Mouse (Mus musculus) midbrain, embryonic 10.5 days (tissue): Measurements from ENCODE around the gene Cblc. TPM values are rescaled to one million over a fixed set of nuclear protein-coding genes. Genes with fewer than 3 reads are reported as not detected.
"Not testable (repeated sequence)": the region's sequence is repeated elsewhere in the genome, so short reads cannot be mapped to it uniquely, and the experiment has no call there.

Experiments used
- DNase-seq: peaks from one replicate; pipeline ENCODE4 v3.0.0-alpha.2; 2017; ENCODE audit warnings: low spot score
- H3K27ac ChIP-seq: fragments of 300-500 bp; sonication (generic); replicated peaks from 2 replicates; pipeline ENCODE4 v1.5.1; 2016; ENCODE audit warnings: mild to moderate bottlenecking
- H3K27me3 ChIP-seq: fragments of 300-500 bp; sonication (generic); 2 replicates; pipeline ENCODE4 v1.6.1; 2016; ENCODE audit warnings: low read depth, mild to moderate bottlenecking; ENCODE audit not compliant: poor library complexity, severe bottlenecking
- H3K36me3 ChIP-seq: fragments of 300-500 bp; sonication (generic); 2 replicates; pipeline ENCODE4 v1.6.1; 2016; ENCODE audit warnings: mild to moderate bottlenecking, moderate library complexity
- H3K4me1 ChIP-seq: fragments of 300-500 bp; sonication (generic); 2 replicates; pipeline ENCODE4 v1.6.1; 2016
- H3K4me3 ChIP-seq: fragments of 300-500 bp; sonication (generic); 2 replicates; pipeline ENCODE4 v1.5.1; 2016; ENCODE audit warnings: mild to moderate bottlenecking, moderate library complexity
- H3K9me3 ChIP-seq: fragments of 300-500 bp; sonication (generic); replicated peaks from 2 replicates; pipeline ENCODE4 v1.6.1; 2016; ENCODE audit warnings: mild to moderate bottlenecking
- WGBS: fragments of 180-500 bp; shearing (Covaris S2); methylation state at CpG from one replicate; pipeline ENCODE4 v1.1.7; 2016; 5-methylcytosine and 5-hydroxymethylcytosine counted together
- polyA plus RNA-seq: library from polyadenylated mRNA; unstranded; fragments of >200 nt; fragmentation: Nextera tagmentation; extraction: Ambion mirVana; gene quantifications from 2 replicates; pipeline ENCODE4 v1.2.1, GENCODE M21; 2016

Gene Cblc
- polyA plus RNA-seq, 1 experiment from 2014 or later: 0.62 TPM

- Histone ChIP-seq H3K27me3 (peaks cover 99% of the 10 kb centered on the region), H3K4me3 (peak overlapping the region; percentile 55), H3K9me3 (peaks cover 13% of the 10 kb centered on the region; the same call in 1 of the 2 replicates), H3K4me1 (peaks cover 34% of the 10 kb centered on the region), H3K27ac (peak overlapping the region; percentile 79), H3K36me3 (no peaks in the 10 kb centered on the region)
- no peak for DNase-seq
- 27% methylated on average over 17 of the region's 17 CpGs for WGBS
These were observed 19.0 kb upstream of the Cblc start for GRCm38 (mm10) chr7:19815296-19816223.

- no peak for DNase-seq
- H3K27me3 ChIP-seq: peaks cover 100% of the 10 kb centered on the region
- 84% methylated on average over 6 of the region's 6 CpGs for WGBS
- H3K9me3 ChIP-seq: peaks cover 4% of the 10 kb centered on the region; the same call in 1 of the 2 replicates
- no peak overlapping the region for H3K4me3 ChIP-seq
- H3K4me1 ChIP-seq: peaks cover 43% of the 10 kb centered on the region
- H3K27ac ChIP-seq: no peak overlapping the region
- no peaks in the 10 kb centered on the region for H3K36me3 ChIP-seq
These were observed 17.0 kb upstream of the Cblc start for GRCm38 (mm10) chr7:19813579-19814122.

GRCm38 (mm10) chr7:19813161-19813560, 16.6 kb upstream of the Cblc start:
- H3K27me3 ChIP-seq: peaks cover 100% of the 10 kb centered on the region
- H3K4me3 ChIP-seq: no peak overlapping the region
- H3K27ac ChIP-seq: no peak overlapping the region
- DNase-seq: no peak
- H3K4me1 ChIP-seq: peaks cover 44% of the 10 kb centered on the region
- 89% methylated on average over 4 of the region's 4 CpGs for WGBS
- no peaks in the 10 kb centered on the region for H3K36me3 ChIP-seq
- peaks cover 4% of the 10 kb centered on the region; the same call in 1 of the 2 replicates for H3K9me3 ChIP-seq

- no peaks in the 10 kb centered on the region for H3K36me3 ChIP-seq
- peak; percentile 50 for DNase-seq
- peak overlapping the region; percentile 36 for H3K4me3 ChIP-seq
- no peak overlapping the region for H3K27ac ChIP-seq
- peaks cover 25% of the 10 kb centered on the region for H3K4me1 ChIP-seq
- peaks cover 82% of the 10 kb centered on the region for H3K27me3 ChIP-seq
- 2% methylated on average over 22 of the region's 22 CpGs for WGBS
- peaks cover 4% of the 10 kb centered on the region; the same call in 1 of the 2 replicates for H3K9me3 ChIP-seq
These were observed 14.5 kb upstream of the Cblc start for GRCm38 (mm10) chr7:19811114-19811513.

GRCm38 (mm10) chr7:19809369-19809768, 12.8 kb upstream of the Cblc start:
- DNase-seq: peak; percentile 35
- 2% methylated on average over 27 of the region's 27 CpGs for WGBS
- peak overlapping the region; percentile 31 for H3K4me3 ChIP-seq
- peaks cover 17% of the 10 kb centered on the region for H3K4me1 ChIP-seq
- H3K27ac ChIP-seq: no peak overlapping the region
- H3K27me3 ChIP-seq: peaks cover 64% of the 10 kb centered on the region
- no peaks in the 10 kb centered on the region for H3K36me3 ChIP-seq
- H3K9me3 ChIP-seq: 0 out of 2 replicates have a peak, but pooled peaks cover 3% of the 10 kb centered on the region

- WGBS: 84% methylated on average over 8 of the region's 8 CpGs
- no peak for DNase-seq
- H3K27me3 ChIP-seq: peaks cover 35% of the 10 kb centered on the region
- no peaks in the 10 kb centered on the region for H3K36me3 ChIP-seq
- H3K9me3 ChIP-seq: 0 out of 2 replicates have a peak, but pooled peaks cover 3% of the 10 kb centered on the region
- H3K4me3 ChIP-seq: no peak overlapping the region
- H3K27ac ChIP-seq: no peak overlapping the region
- peaks cover 17% of the 10 kb centered on the region for H3K4me1 ChIP-seq
These were observed 9.9 kb upstream of the Cblc start for GRCm38 (mm10) chr7:19806356-19806969.

- 0 out of 2 replicates have a peak, but pooled peaks cover 3% of the 10 kb centered on the region for H3K9me3 ChIP-seq
- peaks cover under 1% of the 10 kb centered on the region for H3K27me3 ChIP-seq
- peak; percentile 70 for DNase-seq
- H3K27ac ChIP-seq: no peak overlapping the region
- 22% methylated on average over 7 of the region's 7 CpGs for WGBS
- H3K4me1 ChIP-seq: no peaks in the 10 kb centered on the region
- no peaks in the 10 kb centered on the region for H3K36me3 ChIP-seq
- no peak overlapping the region for H3K4me3 ChIP-seq
These were observed 6.4 kb upstream of the Cblc start for GRCm38 (mm10) chr7:19802995-19803394.

- Histone ChIP-seq H3K4me1 (peaks cover 5% of the 10 kb centered on the region), H3K27me3 (peaks cover 20% of the 10 kb centered on the region), H3K9me3 (0 out of 2 replicates have a peak, but pooled peaks cover 3% of the 10 kb centered on the region), H3K36me3 (no peaks in the 10 kb centered on the region), H3K4me3 (no peak overlapping the region), H3K27ac (no peak overlapping the region)
- 30% methylated on average over 2 of the region's 2 CpGs for WGBS
- DNase-seq: peak; percentile 41
These were observed 4.2 kb upstream of the Cblc start for GRCm38 (mm10) chr7:19800764-19801163.

GRCm38 (mm10) chr7:19796254-19796653, 355 bp downstream of the Cblc start:
- Histone ChIP-seq H3K4me3 (no peak overlapping the region), H3K36me3 (no peaks in the 10 kb centered on the region), H3K9me3 (no peaks in the 10 kb centered on the region), H3K27me3 (peaks cover 33% of the 10 kb centered on the region), H3K4me1 (peaks cover 5% of the 10 kb centered on the region), H3K27ac (no peak overlapping the region)
- WGBS: 9% methylated on average over 18 of the region's 18 CpGs
- no peak for DNase-seq

- no peak for DNase-seq
- peaks cover 5% of the 10 kb centered on the region for H3K4me1 ChIP-seq
- H3K27me3 ChIP-seq: peaks cover 42% of the 10 kb centered on the region
- 80% methylated on average over 2 of the region's 2 CpGs for WGBS
- H3K9me3 ChIP-seq: no peaks in the 10 kb centered on the region
- H3K4me3 ChIP-seq: no peak overlapping the region
- no peaks in the 10 kb centered on the region for H3K36me3 ChIP-seq
- H3K27ac ChIP-seq: no peak overlapping the region
These were observed 1.4 kb downstream of the Cblc start for GRCm38 (mm10) chr7:19795236-19795635.

GRCm38 (mm10) chr7:19792701-19793630, 3.6 kb downstream of the Cblc start:
- Histone ChIP-seq H3K27me3 (peaks cover 44% of the 10 kb centered on the region), H3K36me3 (no peaks in the 10 kb centered on the region), H3K4me3 (no peak overlapping the region), H3K9me3 (no peaks in the 10 kb centered on the region), H3K4me1 (peaks cover 9% of the 10 kb centered on the region), H3K27ac (no peak overlapping the region)
- 88% methylated on average over 19 of the region's 19 CpGs for WGBS
- DNase-seq: no peak

GRCm38 (mm10) chr7:19791504-19791903, 5.1 kb downstream of the Cblc start:
- not testable (repeated sequence) for H3K4me1 ChIP-seq, H3K27ac ChIP-seq, H3K4me3 ChIP-seq, H3K9me3 ChIP-seq, DNase-seq, H3K36me3 ChIP-seq
- 85% methylated on average over 2 of the region's 2 CpGs for WGBS
- H3K27me3 ChIP-seq: peaks cover 32% of the 10 kb centered on the region
